Mouse (Mus musculus) G1E-ER4 (cell line): ENCODE results near the gene Sohlh2. TPM values are rescaled to one million over a fixed set of nuclear protein-coding genes. Genes with fewer than 3 reads are reported as not detected.

Experiments used
- GATA1 ChIP-seq: IDR thresholded peaks from one replicate; pipeline ENCODE4 v1.8.0; 2012; ENCODE audit warnings: low read length, inconsistent platforms
- polyA plus RNA-seq: library from polyadenylated mRNA; stranded (reverse); fragments of >175 nt; gene quantifications from 2 replicates; pipeline ENCODE4 v1.2.3, GENCODE M21; 2012

The Sohlh2 gene
- polyA plus RNA-seq, 1 experiment: not detected

- no peak for TF ChIP-seq GATA1
Measured at GRCm38 (mm10) chr3:55193351-55193750, 11.5 kb downstream of the Sohlh2 start.

DNA sequence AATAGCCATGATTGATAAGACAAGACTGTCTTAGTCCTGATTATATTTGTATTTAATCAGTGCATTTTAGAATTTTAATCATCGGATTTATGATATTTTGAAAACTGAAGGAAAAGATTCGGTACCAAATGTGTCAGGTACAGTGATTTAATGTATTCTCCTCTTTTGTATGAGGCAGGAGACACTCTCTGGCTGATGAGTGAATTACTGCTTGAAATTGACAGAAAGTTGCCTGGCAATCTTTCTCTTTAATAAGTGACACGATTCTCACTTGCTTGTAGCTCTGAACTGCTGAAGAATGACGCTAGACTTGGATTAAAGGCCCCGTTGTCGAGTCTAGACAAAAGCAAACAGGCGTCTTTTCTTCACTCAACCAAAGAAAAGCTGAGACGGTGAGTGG, 13.0 kb downstream of the Sohlh2 start:
- TF ChIP-seq GATA1: no peak

GRCm38 (mm10) chr3:55195581-55196327, 13.9 kb downstream of the Sohlh2 start:
- no peak for TF ChIP-seq GATA1

- no peak for TF ChIP-seq GATA1
Measured at GRCm38 (mm10) chr3:55196328-55196710, 14.5 kb downstream of the Sohlh2 start.

DNA sequence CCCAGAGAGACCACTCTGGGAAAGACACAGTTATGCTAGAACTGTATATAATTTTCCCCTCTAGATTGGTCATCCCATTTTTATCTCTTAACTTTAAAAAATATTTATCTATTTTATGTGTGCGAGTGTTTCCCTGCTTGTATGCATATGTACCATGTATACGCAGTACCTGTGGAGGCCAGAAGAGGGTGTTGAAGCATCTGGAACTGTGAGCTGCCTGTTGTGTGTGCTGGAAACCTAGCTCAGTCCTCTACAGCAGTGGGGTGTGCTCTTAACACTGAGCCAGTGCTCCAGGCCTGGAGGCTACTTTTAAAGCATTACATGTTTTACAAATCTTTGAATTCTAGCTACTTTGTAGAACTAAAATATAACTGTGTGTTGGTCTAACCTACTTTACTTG, 24.6 kb downstream of the Sohlh2 start:
- TF ChIP-seq GATA1: no peak

DNA sequence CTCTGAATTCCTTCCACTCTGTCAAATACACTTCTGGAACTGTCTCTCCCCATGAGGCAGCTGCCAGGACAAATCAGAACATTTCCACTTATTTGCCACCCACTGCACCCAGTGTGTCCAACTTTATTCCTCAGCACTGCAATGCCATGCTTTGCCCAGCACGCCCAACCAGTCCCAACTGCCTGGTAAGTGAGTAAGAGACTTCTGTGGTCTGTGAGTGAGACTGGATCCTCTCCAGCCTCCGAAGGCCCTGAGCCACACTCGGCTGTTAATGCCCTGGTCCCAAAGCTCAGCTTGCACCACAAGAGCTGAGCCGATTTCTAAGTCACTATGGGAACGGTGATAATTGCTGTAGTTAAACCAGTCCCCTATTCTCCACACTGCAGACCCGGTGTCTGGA, 25.8 kb downstream of the Sohlh2 start:
- no peak for TF ChIP-seq GATA1

DNA sequence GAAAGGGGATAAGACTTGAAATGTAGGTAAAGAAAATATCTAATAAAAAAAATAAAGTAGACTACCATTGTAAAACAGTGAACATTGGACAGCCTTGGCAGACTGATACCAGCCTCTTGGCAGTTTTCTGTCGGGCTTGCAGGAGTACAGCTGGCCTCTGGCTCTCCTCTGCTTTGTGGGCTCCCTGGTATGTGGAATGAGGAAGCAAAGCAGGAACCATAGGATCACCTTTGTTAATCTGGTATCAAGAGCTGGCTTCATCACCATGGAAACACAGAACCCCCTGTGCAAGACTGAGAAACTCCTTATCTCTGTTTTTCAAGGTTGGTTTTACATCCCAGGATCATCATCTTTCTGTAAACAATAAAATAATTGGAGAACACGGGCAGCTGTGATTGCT, 30.4 kb downstream of the Sohlh2 start:
- no peak for TF ChIP-seq GATA1

DNA sequence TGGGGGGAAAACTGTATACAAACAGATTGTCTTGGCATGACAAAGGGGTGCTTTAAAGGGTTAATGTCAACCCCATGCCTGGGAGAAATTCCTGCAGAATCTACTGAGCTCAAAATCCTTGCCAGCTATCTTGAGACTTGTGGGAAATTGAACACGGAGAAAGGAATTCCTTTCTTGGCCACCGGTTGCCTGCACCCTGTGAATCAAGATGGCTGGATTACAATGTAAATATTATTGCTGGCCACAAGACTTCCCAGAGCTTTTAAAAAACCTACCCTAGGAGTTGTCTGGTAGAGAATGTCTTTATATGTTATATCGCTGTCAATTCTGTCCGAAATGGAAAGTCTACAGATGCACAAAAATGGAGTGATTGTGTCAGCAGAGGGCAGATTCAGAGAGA, 32.0 kb downstream of the Sohlh2 start:
- no peak for TF ChIP-seq GATA1

GRCm38 (mm10) chr3:55214413-55214812, 32.6 kb downstream of the Sohlh2 start:
- TF ChIP-seq GATA1: no peak

DNA sequence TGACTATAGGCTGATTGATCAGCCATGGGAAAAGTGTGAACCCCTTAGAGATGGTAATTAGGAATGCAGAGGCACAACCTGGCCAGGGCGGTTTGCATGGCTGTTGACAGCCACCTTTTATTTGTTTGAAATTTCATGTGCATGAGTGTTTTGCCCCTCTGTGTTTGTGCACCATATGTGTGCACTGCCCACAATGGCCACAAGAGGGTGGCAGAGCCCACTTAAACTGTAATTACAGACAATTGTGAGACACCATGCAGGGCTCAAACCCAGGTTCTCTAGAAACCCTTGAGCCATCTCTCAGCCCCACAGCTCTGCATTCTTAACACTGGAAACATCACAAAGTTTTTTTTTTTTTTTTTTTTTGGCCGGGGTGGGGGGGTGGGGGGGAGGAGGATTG, 40.7 kb downstream of the Sohlh2 start:
- no peak for TF ChIP-seq GATA1

DNA sequence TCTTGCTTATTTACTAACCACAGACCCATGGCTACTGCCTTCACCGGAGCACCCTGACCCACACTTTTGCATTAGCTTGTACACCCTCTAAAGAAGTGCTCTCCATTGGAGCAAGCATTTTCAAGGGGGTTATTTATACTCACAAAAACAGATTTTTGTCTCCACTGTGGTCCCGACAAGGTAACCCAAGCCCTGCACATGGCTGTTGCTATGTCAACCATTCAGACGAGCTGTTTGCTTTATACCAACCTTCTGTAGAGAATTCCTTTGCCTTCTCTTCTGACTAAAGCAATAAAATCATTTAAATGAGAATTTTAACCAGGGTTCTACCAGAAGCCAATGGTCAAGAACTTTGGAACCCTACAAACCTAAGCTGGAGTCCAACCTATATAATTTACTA, 42.0 kb downstream of the Sohlh2 start:
- TF ChIP-seq GATA1: no peak

DNA sequence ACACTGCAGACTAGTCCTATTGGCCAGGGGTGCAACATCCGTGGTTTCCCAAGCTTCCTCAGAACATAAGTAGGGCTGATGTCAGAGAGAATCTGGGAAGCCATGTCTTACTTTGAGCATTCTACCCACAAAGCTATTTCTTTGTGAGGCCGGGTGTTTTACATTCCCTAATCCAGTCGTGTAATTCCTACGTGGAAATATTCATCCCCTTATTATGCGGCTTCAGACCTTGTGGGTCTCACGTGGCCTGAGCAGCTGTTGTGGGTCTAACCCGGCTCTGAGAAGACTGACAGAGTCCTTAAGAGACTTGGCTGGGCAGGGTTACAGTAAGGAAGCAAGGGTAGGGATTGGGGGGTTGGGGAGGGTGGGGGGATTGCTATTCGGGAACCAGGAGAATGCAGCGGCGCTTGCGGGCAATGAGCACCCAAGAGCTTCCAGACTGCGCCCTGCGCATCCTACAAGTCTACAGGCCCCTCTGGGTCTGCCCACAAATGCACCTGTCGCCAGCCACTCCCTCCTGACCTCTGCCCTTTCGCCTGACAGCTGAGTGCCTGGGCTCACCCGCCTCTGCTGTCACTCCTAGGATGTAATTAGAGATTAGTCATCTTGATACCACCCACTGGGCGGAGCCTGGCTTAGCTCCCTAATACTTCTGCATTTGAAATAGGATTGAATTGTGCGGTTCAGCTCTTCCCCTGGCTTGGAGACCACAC, 44.8 kb downstream of the Sohlh2 start:
- no peak for TF ChIP-seq GATA1

GRCm38 (mm10) chr3:55227214-55227581, 45.4 kb downstream of the Sohlh2 start:
- TF ChIP-seq GATA1: no peak

GRCm38 (mm10) chr3:55241730-55242421, 60.0 kb downstream of the Sohlh2 start, which contains the start of gene Dclk1:
TSS of gene Dclk1 (plus strand) at chr3:55242364.
- no peak for TF ChIP-seq GATA1

GRCm38 (mm10) chr3:55242422-55243055, 60.7 kb downstream of the Sohlh2 start:
- TF ChIP-seq GATA1: no peak

DNA sequence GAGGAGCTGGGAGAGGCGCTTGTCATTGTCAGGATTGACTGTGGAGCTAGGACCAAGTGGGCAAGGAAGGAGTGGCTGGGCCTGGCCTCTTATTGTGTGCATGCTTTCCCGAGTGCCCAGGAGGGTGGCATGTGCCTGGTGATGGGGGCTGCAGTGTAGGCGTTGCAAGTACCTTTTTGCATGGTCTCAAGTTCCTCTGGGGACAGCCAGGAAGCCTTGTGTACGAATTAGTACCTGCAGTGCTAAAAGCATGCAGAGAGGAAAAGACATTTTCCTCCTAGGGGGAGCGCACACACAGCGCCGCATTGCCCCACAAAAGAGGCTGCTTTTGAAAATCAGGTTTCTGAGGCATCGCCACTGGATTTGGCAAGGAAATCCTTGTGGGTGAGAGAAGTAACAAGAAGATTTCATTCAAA, 61.2 kb downstream of the Sohlh2 start:
- no peak for TF ChIP-seq GATA1
